Mouse (Mus musculus): ENCODE measurements at regions not wholly inside any gene's neighbourhood (a gene's known extent, or its start where the extent isn't known, plus 50 kb on each side); places are given as distances from the start of the nearest gene placed in this dataset.

GRCm38 (mm10) chr6:139198601-139199000 lies 303.2 kb downstream of the Rergl start:
- TF ChIP-seq CTCF (IDR thresholded peaks at IDR 0.05; ENCODE audit: control insufficient read depth, insufficient read depth, insufficient replicate concordance, low read depth, low read length) (no peak), POLR2A (IDR thresholded peaks at IDR 0.05; ENCODE audit: control insufficient read depth, low read depth, low read length) (no peak)
